Mouse (Mus musculus) lung, postnatal 10 days (tissue): ENCODE results near the gene Bcl2a1d.
"Not testable (repeated sequence)": the region's sequence is repeated elsewhere in the genome, so short reads cannot be mapped to it uniquely, and the experiment has no call there.

Experiments
- DNase-seq: peaks from one replicate; pipeline ENCODE4 v3.0.0; 2021

Gene Bcl2a1d

GRCm38 (mm10) chr9:88689451-88689850 is 42.3 kb downstream of the Bcl2a1d start:
- not testable (repeated sequence) for DNase-seq

- DNase-seq: not testable (repeated sequence)
Observed at GRCm38 (mm10) chr9:88686719-88687118, 45.0 kb downstream of the Bcl2a1d start.
